Mouse (Mus musculus): Measurements from ENCODE around the gene Fnbp1. TPM values are rescaled to one million over a fixed set of nuclear protein-coding genes. Genes with fewer than 3 reads are reported as not detected.

The Fnbp1 gene
- polyA plus RNA-seq, 1 experiment, result 23.9 TPM

GRCm38 (mm10) chr2:31133981-31134380 is 7.8 kb downstream of the Fnbp1 start:
- no peak overlapping the region for H3K27ac ChIP-seq (ENCODE audit: insufficient read depth, low read depth, low read length)
- H3K36me3 ChIP-seq (ENCODE audit: control insufficient read depth, insufficient read depth, low read length), result no peaks in the 10 kb centered on the region
- H3K4me3 ChIP-seq (ENCODE audit: insufficient read depth, low read depth, low read length), result no peak overlapping the region
- no peaks in the 10 kb centered on the region for H3K27me3 ChIP-seq (replicated peaks; ENCODE audit: control insufficient read depth, insufficient read depth, low read length)
- peaks cover 17% of the 10 kb centered on the region for H3K4me1 ChIP-seq (ENCODE audit: control insufficient read depth, insufficient read depth, low read length)
- WGBS, result 55% methylated on average over 4 of the region's 4 CpGs
- no peak for TF ChIP-seq CTCF (conservative IDR thresholded peaks at IDR 0.05; ENCODE audit: insufficient read depth, insufficient read length, low read depth, low read length)
- DNase-seq, result no peak

DNA sequence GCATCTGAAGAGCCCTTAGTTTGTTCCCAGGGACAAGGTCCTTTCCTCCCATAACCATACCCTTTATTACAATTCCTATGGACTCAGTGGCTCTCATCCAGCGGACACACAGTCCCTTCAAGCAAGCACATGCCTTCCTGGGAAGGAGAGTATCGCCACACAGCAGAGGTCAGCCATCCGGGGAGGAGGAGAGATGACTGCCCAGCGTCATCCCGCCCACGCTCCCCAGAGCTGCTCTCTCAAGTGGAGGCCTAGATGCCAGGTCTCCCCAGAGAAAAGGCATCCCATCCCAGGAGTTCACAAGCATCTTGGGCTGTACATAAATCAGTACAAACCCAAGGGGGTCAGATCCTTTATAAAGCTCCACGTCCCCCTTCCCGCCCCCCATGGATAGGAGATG is 9.1 kb downstream of the Fnbp1 start:
- Histone ChIP-seq H3K36me3 (ENCODE audit: control insufficient read depth, insufficient read depth, low read length) (no peaks in the 10 kb centered on the region), H3K27me3 (replicated peaks; ENCODE audit: control insufficient read depth, insufficient read depth, low read length) (no peaks in the 10 kb centered on the region), H3K27ac (ENCODE audit: insufficient read depth, low read depth, low read length) (no peak overlapping the region), H3K4me3 (ENCODE audit: insufficient read depth, low read depth, low read length) (no peak overlapping the region), H3K4me1 (ENCODE audit: control insufficient read depth, insufficient read depth, low read length) (peaks cover 17% of the 10 kb centered on the region)
- no peak for TF ChIP-seq CTCF (conservative IDR thresholded peaks at IDR 0.05; ENCODE audit: insufficient read depth, insufficient read length, low read depth, low read length)
- no peak for TF ChIP-seq POLR2A (IDR thresholded peaks at IDR 0.05; ENCODE audit: low read depth, low read length)
- WGBS, result 54% methylated on average over 8 of the region's 8 CpGs
- no peak for DNase-seq

DNA sequence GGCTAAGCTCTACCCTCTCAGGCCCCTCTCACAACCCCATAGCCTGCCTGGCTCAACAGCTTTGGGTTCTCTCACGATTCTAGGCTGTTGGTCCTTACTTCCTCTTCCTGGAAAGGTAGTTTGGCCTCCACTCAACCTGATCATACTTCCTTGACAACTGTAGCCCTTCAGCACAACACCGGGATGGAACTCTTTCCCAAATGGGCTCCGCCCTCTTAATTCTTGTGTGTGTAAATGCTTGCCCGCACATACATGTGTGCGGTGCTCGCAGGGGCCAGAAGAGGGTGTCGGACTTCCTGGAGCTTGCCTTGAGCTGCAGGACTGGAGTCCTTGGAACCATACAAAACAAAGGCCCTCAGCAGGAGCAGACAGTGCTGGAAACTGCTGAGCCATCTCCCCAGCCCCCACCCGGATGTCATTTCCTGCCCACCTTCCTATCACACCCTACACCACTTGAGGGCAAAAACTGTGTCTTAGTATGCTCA is 11.0 kb downstream of the Fnbp1 start:
- Histone ChIP-seq H3K4me3 (ENCODE audit: insufficient read depth, low read depth, low read length) (no peak overlapping the region), H3K36me3 (ENCODE audit: control insufficient read depth, insufficient read depth, low read length) (no peaks in the 10 kb centered on the region), H3K27me3 (replicated peaks; ENCODE audit: control insufficient read depth, insufficient read depth, low read length) (no peaks in the 10 kb centered on the region), H3K27ac (ENCODE audit: insufficient read depth, low read depth, low read length) (no peak overlapping the region), H3K4me1 (ENCODE audit: control insufficient read depth, insufficient read depth, low read length) (peaks cover 14% of the 10 kb centered on the region)
- TF ChIP-seq POLR2A (IDR thresholded peaks at IDR 0.05; ENCODE audit: low read depth, low read length) (no peak), CTCF (conservative IDR thresholded peaks at IDR 0.05; ENCODE audit: insufficient read depth, insufficient read length, low read depth, low read length) (no peak)
- peak; percentile 56 for DNase-seq
- WGBS, result 59% methylated on average over 8 of the region's 8 CpGs

DNA sequence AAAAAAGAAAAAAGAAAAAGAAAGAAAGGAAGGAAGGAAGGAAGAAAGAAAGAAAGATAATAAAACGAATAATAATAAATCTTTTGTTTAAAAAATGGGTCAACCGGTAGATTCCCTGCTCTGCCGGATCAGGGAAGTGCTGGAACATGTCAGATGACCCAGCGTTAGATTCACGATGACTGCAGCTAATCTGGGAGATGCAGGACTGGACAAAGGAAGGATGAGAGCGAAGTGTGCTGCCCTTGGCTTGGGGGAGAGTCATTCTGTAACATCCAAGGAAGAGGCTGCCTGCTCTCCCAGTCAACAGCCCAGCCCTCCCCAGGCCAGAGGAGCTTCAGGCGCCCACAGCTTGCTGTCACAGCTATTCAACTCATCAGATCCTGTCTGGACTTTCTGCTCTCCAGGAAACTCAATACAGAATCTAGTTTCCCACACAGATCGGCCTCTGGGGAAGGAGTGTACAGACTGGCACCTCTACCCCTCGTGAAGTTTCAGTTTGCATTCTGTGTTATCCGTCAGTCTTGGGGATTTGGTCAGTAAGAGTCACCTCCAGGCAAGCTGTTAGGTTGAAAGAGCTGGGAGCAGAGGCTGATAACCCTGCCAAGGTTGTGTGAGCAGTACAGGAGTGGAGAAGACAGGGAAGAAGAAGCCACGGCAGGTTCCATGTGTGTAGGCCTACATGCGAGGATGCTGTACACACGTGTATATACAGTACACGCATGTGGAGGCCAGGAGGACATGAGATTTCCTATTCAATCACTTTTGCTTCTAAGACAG is 11.9 kb downstream of the Fnbp1 start:
- no peak for TF ChIP-seq POLR2A (IDR thresholded peaks at IDR 0.05; ENCODE audit: low read depth, low read length)
- TF ChIP-seq CTCF (conservative IDR thresholded peaks at IDR 0.05; ENCODE audit: insufficient read depth, insufficient read length, low read depth, low read length), result no peak
- H3K4me1 ChIP-seq (ENCODE audit: control insufficient read depth, insufficient read depth, low read length), result peaks cover 11% of the 10 kb centered on the region
- no peak overlapping the region for H3K4me3 ChIP-seq (ENCODE audit: insufficient read depth, low read depth, low read length)
- no peak overlapping the region for H3K27ac ChIP-seq (ENCODE audit: insufficient read depth, low read depth, low read length)
- 70% methylated on average over 14 of the region's 14 CpGs for WGBS
- no peak for DNase-seq
- no peaks in the 10 kb centered on the region for H3K36me3 ChIP-seq (ENCODE audit: control insufficient read depth, insufficient read depth, low read length)
- no peaks in the 10 kb centered on the region for H3K27me3 ChIP-seq (replicated peaks; ENCODE audit: control insufficient read depth, insufficient read depth, low read length)

GRCm38 (mm10) chr2:31127899-31128298 is 13.9 kb downstream of the Fnbp1 start:
- Histone ChIP-seq H3K27ac (ENCODE audit: insufficient read depth, low read depth, low read length) (no peak overlapping the region), H3K4me3 (ENCODE audit: insufficient read depth, low read depth, low read length) (no peak overlapping the region), H3K36me3 (ENCODE audit: control insufficient read depth, insufficient read depth, low read length) (no peaks in the 10 kb centered on the region), H3K4me1 (ENCODE audit: control insufficient read depth, insufficient read depth, low read length) (peaks cover 11% of the 10 kb centered on the region), H3K27me3 (replicated peaks; ENCODE audit: control insufficient read depth, insufficient read depth, low read length) (no peaks in the 10 kb centered on the region)
- TF ChIP-seq POLR2A (IDR thresholded peaks at IDR 0.05; ENCODE audit: low read depth, low read length) (no peak), CTCF (conservative IDR thresholded peaks at IDR 0.05; ENCODE audit: insufficient read depth, insufficient read length, low read depth, low read length) (no peak)
- DNase-seq, result peak; percentile 62
- WGBS, result 70% methylated on average over 4 of the region's 4 CpGs

DNA sequence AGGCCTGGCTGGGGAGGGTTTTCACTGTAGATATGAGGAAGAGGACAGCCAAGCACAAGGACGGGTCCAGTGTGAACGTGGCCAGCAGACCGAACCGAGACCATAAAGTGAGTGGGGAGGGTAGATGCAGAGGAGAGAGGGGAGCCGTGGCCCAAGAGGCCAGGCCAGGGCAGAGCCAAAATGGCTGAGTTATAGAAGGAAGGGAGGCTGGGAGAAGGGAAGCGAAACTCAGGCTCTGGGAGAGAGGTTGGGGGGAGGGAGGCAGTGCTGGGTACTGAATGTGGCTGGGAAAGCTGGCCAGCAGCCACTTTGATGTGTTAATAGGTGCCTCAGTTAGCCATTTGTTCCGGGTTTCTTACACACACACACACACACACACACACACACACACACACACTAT is 14.6 kb downstream of the Fnbp1 start:
- H3K36me3 ChIP-seq (ENCODE audit: control insufficient read depth, insufficient read depth, low read length), result no peaks in the 10 kb centered on the region
- H3K4me1 ChIP-seq (ENCODE audit: control insufficient read depth, insufficient read depth, low read length), result peaks cover 5% of the 10 kb centered on the region
- H3K27me3 ChIP-seq (replicated peaks; ENCODE audit: control insufficient read depth, insufficient read depth, low read length), result no peaks in the 10 kb centered on the region
- no peak for TF ChIP-seq CTCF (conservative IDR thresholded peaks at IDR 0.05; ENCODE audit: insufficient read depth, insufficient read length, low read depth, low read length)
- no peak for TF ChIP-seq POLR2A (IDR thresholded peaks at IDR 0.05; ENCODE audit: low read depth, low read length)
- H3K27ac ChIP-seq (ENCODE audit: insufficient read depth, low read depth, low read length), result no peak overlapping the region
- H3K4me3 ChIP-seq (ENCODE audit: insufficient read depth, low read depth, low read length), result no peak overlapping the region
- 63% methylated on average over 7 of the region's 7 CpGs for WGBS
- no peak for DNase-seq

GRCm38 (mm10) chr2:31126048-31126447 is 15.8 kb downstream of the Fnbp1 start:
- Histone ChIP-seq H3K36me3 (ENCODE audit: control insufficient read depth, insufficient read depth, low read length) (no peaks in the 10 kb centered on the region), H3K27ac (ENCODE audit: insufficient read depth, low read depth, low read length) (no peak overlapping the region), H3K4me3 (ENCODE audit: insufficient read depth, low read depth, low read length) (no peak overlapping the region), H3K4me1 (ENCODE audit: control insufficient read depth, insufficient read depth, low read length) (peaks cover 10% of the 10 kb centered on the region), H3K27me3 (replicated peaks; ENCODE audit: control insufficient read depth, insufficient read depth, low read length) (no peaks in the 10 kb centered on the region)
- DNase-seq, result no peak
- WGBS, result 65% methylated on average over 9 of the region's 9 CpGs
- no peak for TF ChIP-seq CTCF (conservative IDR thresholded peaks at IDR 0.05; ENCODE audit: insufficient read depth, insufficient read length, low read depth, low read length)
- no peak for TF ChIP-seq POLR2A (IDR thresholded peaks at IDR 0.05; ENCODE audit: low read depth, low read length)
